Mouse (Mus musculus) kidney, adult 10 weeks (tissue): ENCODE measurements around the gene Gm12216. TPM values are rescaled to one million over a fixed set of nuclear protein-coding genes. Genes with fewer than 3 reads are reported as not detected.

ENCODE experiments used
- polyA plus RNA-seq: library from polyadenylated mRNA; stranded (reverse); fragments of 350-450 nt; fragmentation: Illumina TruSeq; extraction: RNeasy Lipid Tissue Mini Kit (QIAGEN cat#74804); gene quantifications from one replicate; pipeline ENCODE4 v1.2.3, GENCODE M21; 2014; ENCODE audit warnings: low read depth, low replicate concordance

The Gm12216 gene
- not detected for polyA plus RNA-seq

GRCm38 (mm10) chr11:53858761-53859580, at the start of gene Gm12216:
Gm12216 (minus strand) TSS chr11:53859256.

GRCm38 (mm10) chr11:53891505-53892451, 32.7 kb upstream of the Gm12216 start, which contains the start of gene Slc22a5:
Slc22a5 (minus strand) TSS chr11:53891660.

GRCm38 (mm10) chr11:53773087-53773486, 86.0 kb downstream of the Gm12216 start, which contains the start of gene Gm17334:
Gm17334 (minus strand) TSS chr11:53773187.

GRCm38 (mm10) chr11:53769760-53770124, 89.3 kb downstream of the Gm12216 start, which contains the start of gene Irf1:
Irf1 (plus strand) TSS chr11:53770014.

Other genes starting within 250 kb of the Gm12216 start
- not detected for gene Il4, start 240.6 kb downstream of the Gm12216 start, polyA plus RNA-seq
- not detected for gene Il13, start 224.6 kb downstream of the Gm12216 start, polyA plus RNA-seq
- gene Rad50, start 151.9 kb downstream of the Gm12216 start, polyA plus RNA-seq, result 15.4 TPM
- not detected for gene Il5, start 138.5 kb downstream of the Gm12216 start, polyA plus RNA-seq
- 1.6 TPM for gene Irf1, start 89.2 kb downstream of the Gm12216 start, polyA plus RNA-seq
- not detected for gene Gm17334, start 86.1 kb downstream of the Gm12216 start, polyA plus RNA-seq
- gene Slc22a5, start 32.4 kb upstream of the Gm12216 start, polyA plus RNA-seq, result 168 TPM
- gene Slc22a21, start 121.1 kb upstream of the Gm12216 start, polyA plus RNA-seq, result 3.0 TPM
- gene Slc22a4, start 168.8 kb upstream of the Gm12216 start, polyA plus RNA-seq, result 28.3 TPM
- 0.53 TPM for gene Pdlim4, start 209.8 kb upstream of the Gm12216 start, polyA plus RNA-seq
- 3.1 TPM for gene P4ha2, start 240.8 kb upstream of the Gm12216 start, polyA plus RNA-seq